Mouse (Mus musculus) heart, embryonic 15.5 days (tissue): ENCODE measurements around the gene Engase. TPM values are rescaled to one million over a fixed set of nuclear protein-coding genes. Genes with fewer than 3 reads are reported as not detected.

Experiments used
- ATAC-seq: fragments of 200-750 bp; cut with Nextera tagmentation; replicated peaks from 2 replicates; pipeline ENCODE4 v1.8.0; 2017; ENCODE audit warnings: low read depth, moderate TSS enrichment; ENCODE audit not compliant: insufficient number of reproducible peaks, insufficient read depth, low FRiP score
- H3K27ac ChIP-seq: fragments of 300-500 bp; sonication (generic); 2 replicates; pipeline ENCODE4 v1.5.1; 2015; ENCODE audit warnings: mild to moderate bottlenecking, inconsistent platforms
- H3K27me3 ChIP-seq: fragments of 300-500 bp; sonication (generic); 2 replicates; pipeline ENCODE4 v1.6.1; 2015; ENCODE audit warnings: inconsistent platforms
- H3K36me3 ChIP-seq: fragments of 300-500 bp; sonication (generic); 2 replicates; pipeline ENCODE4 v1.6.1; 2015; ENCODE audit warnings: mild to moderate bottlenecking, inconsistent platforms
- H3K4me1 ChIP-seq: fragments of 300-500 bp; sonication (generic); replicated peaks from 2 replicates; pipeline ENCODE4 v1.6.1; 2015; ENCODE audit warnings: inconsistent platforms
- H3K4me2 ChIP-seq: fragments of 300-500 bp; sonication (generic); 2 replicates; pipeline ENCODE4 v1.6.1; 2015; ENCODE audit warnings: inconsistent platforms, mild to moderate bottlenecking, moderate library complexity
- H3K4me3 ChIP-seq: fragments of 300-500 bp; sonication (generic); 2 replicates; pipeline ENCODE4 v1.5.1; 2015; ENCODE audit warnings: mild to moderate bottlenecking, inconsistent platforms
- H3K9ac ChIP-seq: fragments of 300-500 bp; sonication (generic); 2 replicates; pipeline ENCODE4 v1.6.1; 2015; ENCODE audit warnings: mild to moderate bottlenecking, inconsistent platforms
- H3K9me3 ChIP-seq: fragments of 300-500 bp; sonication (generic); replicated peaks from 2 replicates; pipeline ENCODE4 v1.6.1; 2016; ENCODE audit warnings: inconsistent platforms
- WGBS: fragments of 180-500 bp; shearing (Covaris S2); methylation state at CpG from one replicate; pipeline ENCODE4 v1.1.7; 2015; ENCODE audit warnings: mixed read lengths; 5-methylcytosine and 5-hydroxymethylcytosine counted together
- polyA plus RNA-seq: library from polyadenylated mRNA; unstranded; fragments of >200 nt; fragmentation: Nextera tagmentation; extraction: Ambion mirVana; gene quantifications from 2 replicates; pipeline ENCODE4 v1.2.1, GENCODE M21; 2015

Engase gene
- polyA plus RNA-seq, 1 experiment from 2014 or later = 4.1 TPM

- Histone ChIP-seq H3K4me1 (0 out of 2 replicates have a peak, but pooled peaks cover 4% of the 10 kb centered on the region), H3K4me3 (no peak overlapping the region), H3K27ac (no peak overlapping the region), H3K9ac (no peak overlapping the region), H3K36me3 (no peaks in the 10 kb centered on the region), H3K27me3 (peaks cover 16% of the 10 kb centered on the region), H3K4me2 (no peak overlapping the region), H3K9me3 (no peaks in the 10 kb centered on the region)
- ATAC-seq = no peak
- WGBS = 83% methylated on average over 7 of the region's 7 CpGs
Observed at GRCm38 (mm10) chr11:118491230-118491629, 14.6 kb downstream of the Engase start.

- Histone ChIP-seq H3K9ac (no peak overlapping the region), H3K27ac (no peak overlapping the region), H3K27me3 (peaks cover 31% of the 10 kb centered on the region), H3K4me2 (no peak overlapping the region), H3K4me1 (0 out of 2 replicates have a peak, but pooled peaks cover 4% of the 10 kb centered on the region), H3K36me3 (no peaks in the 10 kb centered on the region), H3K9me3 (no peaks in the 10 kb centered on the region), H3K4me3 (no peak overlapping the region)
- WGBS = 66% methylated on average over 2 of the region's 2 CpGs
- ATAC-seq = no peak
Observed at GRCm38 (mm10) chr11:118493458-118493857, 16.8 kb downstream of the Engase start.

GRCm38 (mm10) chr11:118494001-118494737, 17.5 kb downstream of the Engase start:
- H3K4me3 ChIP-seq = no peak overlapping the region
- 59% methylated on average over 12 of the region's 12 CpGs for WGBS
- H3K9ac ChIP-seq = no peak overlapping the region
- H3K4me2 ChIP-seq = no peak overlapping the region
- ATAC-seq = no peak
- no peak overlapping the region for H3K27ac ChIP-seq
- H3K36me3 ChIP-seq = no peaks in the 10 kb centered on the region
- H3K9me3 ChIP-seq = no peaks in the 10 kb centered on the region
- H3K4me1 ChIP-seq = 0 out of 2 replicates have a peak, but pooled peaks cover 4% of the 10 kb centered on the region
- peaks cover 27% of the 10 kb centered on the region for H3K27me3 ChIP-seq

GRCm38 (mm10) chr11:118495065-118495464, 18.4 kb downstream of the Engase start:
- Histone ChIP-seq H3K4me2 (no peak overlapping the region), H3K4me1 (0 out of 2 replicates have a peak, but pooled peaks cover 4% of the 10 kb centered on the region), H3K4me3 (no peak overlapping the region), H3K27ac (no peak overlapping the region), H3K9ac (no peak overlapping the region), H3K9me3 (no peaks in the 10 kb centered on the region), H3K36me3 (no peaks in the 10 kb centered on the region), H3K27me3 (peaks cover 27% of the 10 kb centered on the region)
- no peak for ATAC-seq
- 30% methylated on average over 5 of the region's 5 CpGs for WGBS

GRCm38 (mm10) chr11:118496066-118496689, 19.5 kb downstream of the Engase start:
- H3K4me2 ChIP-seq = no peak overlapping the region
- no peaks in the 10 kb centered on the region for H3K36me3 ChIP-seq
- ATAC-seq = no peak
- peaks cover 19% of the 10 kb centered on the region for H3K27me3 ChIP-seq
- H3K27ac ChIP-seq = no peak overlapping the region
- no peak overlapping the region for H3K9ac ChIP-seq
- H3K4me1 ChIP-seq = no peaks in the 10 kb centered on the region
- no peak overlapping the region for H3K4me3 ChIP-seq
- H3K9me3 ChIP-seq = no peaks in the 10 kb centered on the region
- 60% methylated on average over 20 of the region's 20 CpGs for WGBS

DNA sequence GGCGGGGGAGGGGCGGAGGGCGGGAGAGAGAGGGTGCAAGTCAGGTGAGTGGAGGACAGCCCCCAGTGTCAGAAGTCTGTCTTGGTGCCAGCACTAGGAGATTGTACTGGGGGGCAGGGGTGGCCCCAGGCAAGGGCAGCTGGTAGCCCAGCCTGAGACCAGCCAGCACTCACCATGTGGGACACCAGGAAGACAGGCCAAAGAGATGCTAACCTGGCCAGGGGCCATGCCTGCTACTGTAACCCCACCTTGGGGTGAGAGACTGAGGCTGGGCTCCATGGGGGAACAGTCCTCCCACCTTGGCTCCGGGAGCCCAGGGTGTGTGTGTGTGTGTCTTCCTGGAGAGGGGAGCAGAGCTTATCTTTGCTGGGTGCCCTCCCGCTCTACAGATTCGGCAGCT, 26.4 kb downstream of the Engase start:
- H3K27ac ChIP-seq = no peak overlapping the region
- H3K9me3 ChIP-seq = no peaks in the 10 kb centered on the region
- no peak overlapping the region for H3K9ac ChIP-seq
- no peak overlapping the region for H3K4me3 ChIP-seq
- no peaks in the 10 kb centered on the region for H3K36me3 ChIP-seq
- H3K4me2 ChIP-seq = peak overlapping the region; percentile 13; the same call in 1 of the 2 replicates
- WGBS = 35% methylated on average over 6 of the region's 6 CpGs
- ATAC-seq = no peak
- peaks cover 67% of the 10 kb centered on the region for H3K27me3 ChIP-seq
- H3K4me1 ChIP-seq = peaks cover 7% of the 10 kb centered on the region

GRCm38 (mm10) chr11:118503418-118504179, 27.0 kb downstream of the Engase start:
- Histone ChIP-seq H3K4me3 (no peak overlapping the region), H3K27me3 (peaks cover 67% of the 10 kb centered on the region), H3K4me2 (peak overlapping the region; percentile 13; the same call in 1 of the 2 replicates), H3K36me3 (no peaks in the 10 kb centered on the region), H3K4me1 (peaks cover 7% of the 10 kb centered on the region), H3K9ac (no peak overlapping the region), H3K9me3 (no peaks in the 10 kb centered on the region), H3K27ac (no peak overlapping the region)
- 15% methylated on average over 34 of the region's 34 CpGs for WGBS
- no peak for ATAC-seq

DNA sequence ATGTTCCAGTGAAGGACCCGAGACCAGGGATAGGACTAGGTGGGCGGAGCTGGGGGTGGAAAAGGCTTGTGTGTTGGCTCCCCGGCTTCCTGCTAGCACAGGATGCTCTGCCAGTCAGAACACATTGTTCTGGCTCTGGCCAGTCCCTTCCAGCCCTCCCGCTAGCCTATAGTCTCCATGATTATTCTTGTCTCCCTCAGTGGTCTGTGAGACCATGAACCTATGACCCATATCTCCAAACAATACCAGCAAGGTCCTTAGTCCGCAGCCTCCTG, 27.5 kb downstream of the Engase start:
- 47% methylated on average over 5 of the region's 5 CpGs for WGBS

GRCm38 (mm10) chr11:118507095-118507494, 30.5 kb downstream of the Engase start:
- Histone ChIP-seq H3K9me3 (no peaks in the 10 kb centered on the region), H3K4me2 (no peak overlapping the region), H3K4me1 (peaks cover 12% of the 10 kb centered on the region), H3K4me3 (no peak overlapping the region), H3K9ac (no peak overlapping the region), H3K36me3 (no peaks in the 10 kb centered on the region), H3K27ac (no peak overlapping the region), H3K27me3 (peaks cover 74% of the 10 kb centered on the region)
- 69% methylated on average over 6 of the region's 6 CpGs for WGBS
- no peak for ATAC-seq

More for the DNA sequence above, 27.5 kb downstream of the Engase start:
- peaks cover 69% of the 10 kb centered on the region for H3K27me3 ChIP-seq
- H3K9ac ChIP-seq = no peak overlapping the region
- ATAC-seq = no peak
- no peaks in the 10 kb centered on the region for H3K9me3 ChIP-seq
- no peak overlapping the region for H3K27ac ChIP-seq
- H3K4me2 ChIP-seq = no peak overlapping the region
- no peak overlapping the region for H3K4me3 ChIP-seq
- H3K36me3 ChIP-seq = no peaks in the 10 kb centered on the region
- H3K4me1 ChIP-seq = peaks cover 7% of the 10 kb centered on the region

GRCm38 (mm10) chr11:118507904-118508303, 31.3 kb downstream of the Engase start:
- Histone ChIP-seq H3K36me3 (no peaks in the 10 kb centered on the region), H3K9me3 (no peaks in the 10 kb centered on the region), H3K27me3 (peaks cover 71% of the 10 kb centered on the region), H3K4me3 (no peak overlapping the region), H3K27ac (no peak overlapping the region), H3K9ac (no peak overlapping the region), H3K4me1 (peaks cover 14% of the 10 kb centered on the region), H3K4me2 (no peak overlapping the region)
- ATAC-seq = no peak
- WGBS = 22% methylated on average over 5 of the region's 5 CpGs

DNA sequence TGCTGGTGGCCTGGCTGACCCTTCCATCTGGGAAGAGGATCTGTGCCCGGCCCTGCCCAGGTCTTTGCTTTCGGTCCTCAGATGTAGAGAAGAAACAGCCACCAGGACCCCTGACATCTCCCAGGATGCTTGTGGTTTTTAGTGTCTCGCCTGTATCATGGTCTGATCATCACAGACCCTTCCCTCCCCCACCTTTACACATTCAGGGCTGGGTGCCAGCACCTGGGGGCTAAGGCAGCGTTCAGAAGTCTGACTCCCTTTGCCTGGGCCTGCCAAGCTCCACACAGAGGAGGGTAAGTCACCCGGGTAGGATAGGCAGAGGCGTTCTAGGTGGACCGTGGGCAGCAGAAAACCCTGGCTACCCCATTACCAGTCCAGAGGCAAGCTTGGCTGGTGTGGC, 31.7 kb downstream of the Engase start:
- H3K9ac ChIP-seq = no peak overlapping the region
- no peak overlapping the region for H3K27ac ChIP-seq
- no peak overlapping the region for H3K4me2 ChIP-seq
- no peaks in the 10 kb centered on the region for H3K9me3 ChIP-seq
- no peak for ATAC-seq
- peaks cover 71% of the 10 kb centered on the region for H3K27me3 ChIP-seq
- H3K4me1 ChIP-seq = peaks cover 10% of the 10 kb centered on the region
- H3K36me3 ChIP-seq = no peaks in the 10 kb centered on the region
- H3K4me3 ChIP-seq = no peak overlapping the region
- 73% methylated on average over 7 of the region's 7 CpGs for WGBS
